Mouse (Mus musculus) stomach, postnatal 0 days (tissue): ENCODE results near the gene Dmbt1.

ENCODE experiments used
- CTCF ChIP-seq: IDR thresholded peaks from 2 replicates; pipeline ENCODE4 v1.5.1; 2016; ENCODE audit warnings: antibody characterized with exemption, low read depth, mild to moderate bottlenecking, moderate library complexity
- EP300 ChIP-seq: optimal IDR thresholded peaks from 2 replicates; pipeline ENCODE3; 2016; ENCODE audit warnings: antibody characterized with exemption

DNA sequence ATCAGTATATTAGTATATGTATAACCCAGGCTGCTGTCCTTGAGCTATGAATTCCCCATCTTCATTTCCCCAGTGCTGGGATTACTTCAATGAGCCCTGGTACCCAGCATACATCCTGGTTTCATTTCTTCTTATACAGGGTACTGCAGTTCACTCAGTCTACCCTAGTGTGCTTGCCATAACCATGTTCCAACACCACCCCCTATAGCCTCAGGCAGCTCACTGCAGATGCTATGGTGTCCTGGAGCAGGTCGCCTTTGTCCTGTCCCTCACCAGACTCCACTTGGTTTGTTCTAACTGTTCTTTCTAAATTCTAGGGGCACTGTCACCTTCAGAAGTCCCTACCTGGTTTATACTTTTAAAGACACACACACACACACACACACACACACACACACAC is 10.8 kb downstream of the Dmbt1 start:
- TF ChIP-seq CTCF (peak; percentile 66), EP300 (no peak)
